Mouse (Mus musculus) retina, postnatal 7 days (tissue): ENCODE measurements around the gene Cpox.

ENCODE experiments used
- DNase-seq: peaks from one replicate; pipeline ENCODE4 v3.0.0-alpha.2; 2012; ENCODE audit warnings: low read depth, low spot score

The Cpox gene

DNA sequence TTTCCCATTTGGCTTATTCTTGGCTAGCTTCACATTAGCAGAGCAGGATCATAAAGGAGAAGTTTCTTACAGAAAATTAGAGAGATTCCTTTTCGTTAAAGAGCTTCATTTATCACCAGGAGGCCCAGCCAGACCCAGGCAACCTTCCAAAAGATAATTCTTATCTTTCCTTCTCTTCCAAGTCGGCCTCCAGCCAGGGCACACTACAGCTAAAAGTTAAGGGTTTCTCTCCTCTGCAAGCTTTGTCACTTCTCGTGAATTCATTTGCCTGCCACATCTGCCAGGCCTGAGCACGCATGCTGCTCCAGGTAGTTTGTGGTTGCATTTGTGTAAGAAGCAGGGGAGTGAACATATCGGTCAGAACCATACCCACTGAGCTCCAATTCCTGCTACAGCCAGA, 828 bp upstream of the Cpox start:
- DNase-seq, result no peak

DNA sequence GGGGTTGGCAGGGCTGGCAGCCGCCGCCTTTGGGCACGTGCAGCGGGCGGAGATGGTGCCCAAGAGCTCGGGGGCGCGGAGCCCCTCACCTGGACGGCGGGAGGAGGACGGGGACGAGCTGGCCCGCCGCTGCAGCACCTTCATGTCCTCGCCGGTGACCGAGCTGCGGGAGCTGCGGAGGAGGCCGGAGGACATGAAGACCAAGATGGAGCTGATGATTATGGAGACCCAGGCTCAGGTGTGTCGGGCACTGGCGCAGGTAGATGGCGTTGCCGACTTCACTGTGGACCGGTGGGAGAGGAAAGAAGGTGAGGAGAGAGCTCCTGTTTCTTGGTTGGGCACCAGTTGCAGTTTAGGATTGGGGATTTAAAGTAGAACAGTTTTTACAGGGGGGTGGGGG, 551 bp downstream of the Cpox start:
- no peak for DNase-seq

GRCm38 (mm10) chr16:58671212-58671985, 1.3 kb downstream of the Cpox start:
- no peak for DNase-seq

GRCm38 (mm10) chr16:58672396-58672795, 2.3 kb downstream of the Cpox start:
- DNase-seq, result no peak

DNA sequence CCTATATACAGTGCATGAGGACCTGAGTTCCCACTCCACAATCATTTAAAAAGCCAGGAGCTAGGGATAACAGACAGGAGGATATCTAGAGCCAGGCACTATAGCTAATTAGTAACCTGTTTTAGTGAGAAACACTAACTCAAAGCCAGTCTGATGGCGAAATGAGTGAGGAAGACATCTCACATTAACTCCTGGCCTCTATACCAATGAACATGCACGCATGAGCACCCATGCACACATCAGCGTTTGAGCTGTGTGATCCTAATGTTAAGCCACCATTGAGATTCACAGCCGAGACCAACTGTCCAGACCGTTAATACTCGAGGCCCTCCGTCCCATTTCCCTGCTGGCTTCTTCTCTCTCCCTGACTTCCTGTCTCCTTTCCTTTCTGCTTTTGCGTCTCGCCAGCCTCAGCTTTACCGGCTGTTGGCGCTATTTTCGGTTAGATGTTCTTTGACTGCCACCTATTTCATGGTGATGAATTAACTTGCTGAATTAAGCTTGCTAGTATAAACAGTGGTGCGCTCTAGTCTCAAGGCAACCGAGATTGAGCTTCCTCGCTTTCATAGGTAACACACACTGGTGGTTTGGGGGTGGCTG, 3.8 kb downstream of the Cpox start:
- no peak for DNase-seq

DNA sequence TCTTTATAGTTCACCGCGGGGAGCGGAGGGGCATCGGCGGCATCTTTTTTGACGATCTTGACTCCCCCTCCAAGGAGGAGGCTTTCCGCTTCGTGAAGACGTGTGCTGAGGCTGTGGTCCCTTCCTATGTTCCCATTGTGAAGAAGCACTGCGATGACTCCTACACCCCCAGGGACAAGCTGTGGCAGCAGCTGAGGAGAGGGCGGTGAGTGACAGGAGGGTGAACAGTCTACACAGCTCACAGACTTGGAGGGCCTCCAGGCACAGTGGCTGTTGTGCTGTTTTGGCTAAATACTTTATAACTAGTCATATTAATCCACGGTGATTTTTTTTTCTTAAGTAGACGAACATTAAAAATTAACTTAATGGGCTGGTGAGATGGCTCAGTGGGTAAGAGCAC, 5.2 kb downstream of the Cpox start:
- DNase-seq, result no peak

GRCm38 (mm10) chr16:58676156-58676555, 6.1 kb downstream of the Cpox start:
- no peak for DNase-seq

- DNase-seq, result no peak
Measured at GRCm38 (mm10) chr16:58676633-58677032, 6.5 kb downstream of the Cpox start.

DNA sequence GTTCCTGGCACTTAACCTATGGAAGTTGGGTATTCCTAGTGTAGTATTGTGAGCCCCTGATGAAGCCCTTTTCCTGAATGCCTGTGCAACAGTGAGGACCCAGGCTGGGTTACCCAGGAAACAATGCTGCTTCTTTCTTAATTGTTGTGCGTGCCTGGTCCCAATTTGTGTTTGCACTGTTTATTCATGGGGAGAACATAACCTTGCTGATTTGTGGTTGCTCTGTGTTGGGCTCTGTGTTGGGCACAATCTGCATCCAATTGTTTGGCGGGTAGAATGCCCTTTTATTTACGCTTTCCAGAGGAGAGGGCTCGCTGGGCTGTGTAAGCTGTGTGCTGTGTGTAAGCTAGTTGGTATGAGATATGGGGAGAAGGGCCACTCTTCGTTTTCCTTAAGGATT, 7.4 kb downstream of the Cpox start:
- DNase-seq, result no peak

GRCm38 (mm10) chr16:58678660-58679059, 8.6 kb downstream of the Cpox start:
- no peak for DNase-seq

GRCm38 (mm10) chr16:58682046-58682445, 12.0 kb downstream of the Cpox start:
- DNase-seq, result no peak

- DNase-seq, result no peak
Measured at GRCm38 (mm10) chr16:58682870-58683269, 12.8 kb downstream of the Cpox start.

DNA sequence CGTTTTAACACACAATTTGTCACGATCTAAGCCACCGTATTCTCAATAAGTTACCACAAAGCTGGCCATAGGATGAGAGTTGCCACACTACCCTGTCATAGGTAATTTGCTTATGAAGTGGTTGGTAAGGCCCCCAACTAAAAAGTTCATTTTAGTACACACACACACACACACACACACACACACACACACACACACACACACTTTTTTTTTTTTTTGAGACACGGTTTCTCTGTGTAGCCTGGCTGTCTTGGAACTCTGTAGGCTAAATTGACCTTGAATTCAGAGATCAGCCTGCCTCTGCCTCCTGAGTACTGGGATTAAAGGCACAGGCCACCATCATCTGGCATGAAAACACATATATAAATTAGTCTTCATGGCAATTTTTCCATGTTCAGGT, 13.8 kb downstream of the Cpox start:
- DNase-seq, result no peak

- no peak for DNase-seq
Measured at GRCm38 (mm10) chr16:58684537-58684936, 14.4 kb downstream of the Cpox start.

GRCm38 (mm10) chr16:58685548-58686537, 15.8 kb downstream of the Cpox start:
- DNase-seq, result no peak

GRCm38 (mm10) chr16:58688534-58688933, 18.4 kb downstream of the Cpox start:
- DNase-seq, result no peak

DNA sequence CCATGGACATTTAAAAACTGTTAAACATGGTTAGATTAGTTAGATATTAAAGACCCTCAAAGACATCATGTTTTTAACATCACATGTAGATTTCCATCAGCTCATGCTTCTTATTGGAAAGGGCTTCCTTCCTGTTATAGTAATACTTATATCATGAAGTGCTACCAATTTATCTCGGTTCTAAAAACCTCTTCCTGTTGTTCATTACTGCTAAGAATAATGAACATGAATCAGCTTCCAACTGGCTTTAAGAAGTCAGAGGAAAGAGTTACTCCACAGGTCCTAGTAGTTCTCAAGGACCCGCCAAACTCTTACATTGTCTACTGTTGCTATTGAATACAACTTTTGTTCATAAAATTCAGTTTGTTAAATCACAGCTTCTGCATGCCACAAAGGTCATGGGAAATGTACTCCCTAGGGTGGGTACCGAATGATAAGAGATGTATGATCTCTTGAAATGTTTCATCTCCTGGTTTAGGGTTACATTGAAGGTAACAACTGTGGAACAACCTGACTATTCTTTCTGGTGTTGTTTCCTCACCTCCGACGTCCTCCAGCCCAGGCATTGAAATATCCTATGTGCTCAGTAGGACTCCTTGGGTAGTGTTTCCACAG, 19.6 kb downstream of the Cpox start:
- no peak for DNase-seq

GRCm38 (mm10) chr16:58690322-58690732, 20.2 kb downstream of the Cpox start:
- DNase-seq, result no peak

GRCm38 (mm10) chr16:58694091-58694490, 24.0 kb downstream of the Cpox start:
- DNase-seq, result no peak

DNA sequence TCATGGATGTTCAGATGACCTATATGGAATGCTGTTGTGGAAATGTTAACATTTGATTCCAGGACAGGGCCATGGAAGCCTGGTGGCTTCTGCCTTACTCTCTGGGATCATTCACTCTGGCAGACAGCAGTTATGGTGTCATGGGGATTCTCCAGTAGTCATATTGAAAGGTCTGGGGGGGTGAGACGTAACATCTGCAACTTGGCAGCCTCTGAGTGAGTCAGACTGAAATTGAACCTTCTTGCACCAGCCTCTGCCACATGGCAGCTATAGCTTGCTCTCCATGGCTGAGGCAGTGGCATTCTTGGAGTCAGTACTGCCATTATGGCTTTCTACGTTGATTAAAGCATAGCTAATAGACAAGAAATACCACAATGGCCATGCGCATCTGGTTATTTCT, 26.7 kb downstream of the Cpox start:
- DNase-seq, result no peak

DNA sequence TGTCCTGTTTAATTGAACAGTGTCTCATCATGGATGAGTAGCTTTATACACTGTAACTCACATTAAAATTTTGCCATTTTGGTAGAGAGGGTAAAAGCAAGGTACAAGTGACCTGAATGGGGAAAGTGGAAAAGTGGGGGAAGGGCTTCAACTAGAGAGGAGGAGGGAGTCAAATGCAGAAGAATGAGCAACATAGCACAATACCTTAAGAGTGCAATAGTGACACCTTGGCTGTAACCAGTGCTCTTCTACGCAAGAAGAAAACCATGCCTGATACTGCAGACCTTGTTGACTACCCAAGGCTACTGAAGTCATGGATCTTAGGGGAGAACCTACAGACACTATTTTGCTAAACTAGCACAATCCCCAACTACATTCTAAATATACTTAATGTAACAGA, 27.2 kb downstream of the Cpox start:
- DNase-seq, result no peak

- no peak for DNase-seq
Measured at GRCm38 (mm10) chr16:58700174-58700573, 30.1 kb downstream of the Cpox start.
